Mouse (Mus musculus) testis, postnatal 10 days (tissue): ENCODE measurements around the gene Tpi1.
"Not testable (repeated sequence)": the region's sequence is repeated elsewhere in the genome, so short reads cannot be mapped to it uniquely, and the experiment has no call there.

Source experiments
- DNase-seq: peaks from one replicate; pipeline ENCODE4 v3.0.0; 2021; ENCODE audit warnings: low spot score

Tpi1 gene

DNA sequence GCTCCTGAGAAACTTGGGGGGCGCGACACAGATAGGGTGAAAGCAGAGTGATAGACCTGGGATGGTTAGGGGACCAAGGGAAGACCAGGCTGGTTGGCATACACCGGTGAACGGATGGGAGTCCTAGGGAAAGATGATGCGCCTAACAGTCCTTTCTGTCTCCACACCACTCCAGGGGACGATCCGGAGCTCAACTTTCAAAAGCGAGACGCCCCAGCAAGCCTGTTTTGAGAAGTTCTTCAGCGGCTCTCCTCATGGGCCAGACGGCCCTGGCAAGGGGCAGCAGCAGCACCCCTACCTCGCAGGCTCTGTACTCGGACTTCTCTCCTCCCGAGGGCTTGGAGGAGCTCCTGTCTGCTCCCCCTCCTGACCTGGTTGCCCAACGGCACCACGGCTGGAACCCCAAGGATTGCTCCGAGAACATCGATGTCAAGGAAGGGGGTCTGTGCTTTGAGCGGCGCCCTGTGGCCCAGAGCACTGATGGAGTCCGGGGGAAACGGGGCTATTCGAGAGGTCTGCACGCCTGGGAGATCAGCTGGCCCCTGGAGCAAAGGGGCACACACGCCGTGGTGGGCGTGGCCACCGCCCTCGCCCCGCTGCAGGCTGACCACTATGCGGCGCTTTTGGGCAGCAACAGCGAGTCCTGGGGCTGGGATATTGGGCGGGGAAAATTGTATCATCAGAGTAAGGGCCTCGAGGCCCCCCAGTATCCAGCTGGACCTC, 4.9 kb downstream of the Tpi1 start:
- DNase-seq, result peak; percentile 90

DNA sequence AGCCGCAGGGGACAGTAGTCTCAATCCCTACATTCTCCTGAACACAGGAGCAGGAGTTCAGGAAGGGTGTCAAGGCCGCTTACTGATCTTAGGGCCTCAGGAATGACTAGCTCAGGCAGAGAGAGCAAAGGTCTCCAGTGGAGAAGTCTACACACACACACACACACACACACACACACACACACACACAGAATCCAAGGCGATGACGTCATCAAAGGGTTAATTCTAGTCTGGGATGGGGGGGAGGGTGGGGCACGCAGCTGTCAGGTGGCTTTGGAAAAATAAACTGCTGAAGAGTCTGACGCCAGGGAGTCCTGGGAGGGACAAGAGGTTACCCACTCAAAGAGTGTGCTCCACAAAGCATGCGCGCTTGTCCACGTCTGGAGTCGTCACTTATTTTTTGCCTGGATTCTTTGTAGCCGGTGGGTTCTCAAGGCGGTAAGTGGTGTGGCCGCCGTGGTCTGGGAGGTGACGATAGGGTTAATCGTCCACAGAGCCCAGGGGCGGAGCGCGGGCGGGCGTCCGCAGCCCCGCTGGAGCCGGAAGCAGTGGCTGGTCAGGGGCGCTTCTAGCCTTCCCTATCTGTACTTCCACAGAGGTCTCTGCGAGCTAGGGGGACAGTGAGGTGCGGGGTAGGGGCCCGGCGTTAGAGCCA, 5.6 kb downstream of the Tpi1 start, which contains the start of gene Spsb2:
TSS of gene Spsb2 (plus strand) at position 304 of the 655 bp plus-strand sequence.
- peak; percentile 81 for DNase-seq

DNA sequence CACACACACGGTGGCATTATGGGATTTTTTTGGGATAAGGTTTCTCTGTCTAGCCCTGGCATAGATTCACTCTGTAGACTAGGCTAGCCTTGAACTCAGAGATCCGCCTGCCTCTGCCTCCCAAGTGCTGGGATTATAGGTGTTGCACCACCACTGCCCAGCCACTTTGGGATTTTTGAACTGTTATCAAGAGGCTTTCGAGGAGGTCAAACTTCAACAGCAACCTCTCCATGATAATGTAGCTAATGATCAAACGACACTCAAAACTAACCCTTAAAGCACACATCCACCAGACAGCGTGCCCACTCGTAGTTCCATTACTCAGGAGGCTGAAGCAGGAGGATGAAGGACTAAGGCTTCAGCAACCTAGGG, 6.1 kb downstream of the Tpi1 start:
- no peak for DNase-seq

DNA sequence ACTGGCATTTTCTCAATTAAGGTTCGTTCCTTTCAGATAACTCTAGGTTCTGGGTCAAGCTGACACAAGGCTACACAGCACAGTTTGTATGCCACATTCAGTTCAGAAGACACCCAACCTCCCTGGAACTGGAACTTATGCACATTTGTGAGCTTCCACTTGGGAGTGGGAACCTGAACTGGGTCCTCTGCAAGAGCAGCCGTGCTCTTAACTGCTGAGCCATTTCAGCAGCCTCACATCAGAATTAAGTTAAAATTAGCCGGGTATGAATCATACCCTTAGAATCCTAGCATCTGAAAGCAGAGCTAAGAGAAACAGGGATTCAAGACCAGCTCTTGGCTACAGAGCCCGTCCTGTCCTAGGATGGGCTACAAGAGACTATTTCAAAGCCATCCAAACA, 6.7 kb downstream of the Tpi1 start:
- no peak for DNase-seq

DNA sequence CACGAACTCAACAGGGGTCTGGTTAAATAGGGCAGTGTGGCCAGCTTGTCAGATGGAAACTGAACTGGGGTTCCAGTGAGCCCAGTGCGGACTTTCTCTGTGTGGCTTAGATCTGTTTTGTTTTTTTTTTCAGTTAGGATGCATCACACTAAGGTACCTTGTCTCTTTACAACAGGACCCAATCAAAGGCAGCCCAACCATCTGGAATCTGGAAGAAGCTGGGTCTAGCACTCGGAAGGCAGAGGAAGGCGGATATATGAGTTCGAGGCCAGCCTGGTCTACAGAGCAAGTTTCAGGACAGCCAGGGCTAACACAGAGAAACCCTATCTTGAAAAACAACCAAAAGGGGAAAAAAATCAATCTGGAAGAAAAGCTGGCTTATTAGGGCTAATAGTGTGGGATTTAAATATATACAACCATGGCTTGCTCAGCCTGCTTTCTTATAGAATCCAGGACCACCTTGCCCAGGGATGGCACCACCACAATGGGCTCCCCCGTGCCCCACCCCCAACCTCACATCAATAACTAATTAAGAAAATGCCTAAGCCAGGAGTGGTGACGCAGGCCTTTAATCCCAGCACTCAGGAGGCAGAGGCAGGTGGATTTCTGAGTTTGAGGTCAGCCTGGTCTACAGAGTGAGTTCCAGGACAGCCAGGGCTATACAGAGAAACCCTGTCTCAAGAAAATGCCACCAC, 7.5 kb downstream of the Tpi1 start:
- no peak for DNase-seq

DNA sequence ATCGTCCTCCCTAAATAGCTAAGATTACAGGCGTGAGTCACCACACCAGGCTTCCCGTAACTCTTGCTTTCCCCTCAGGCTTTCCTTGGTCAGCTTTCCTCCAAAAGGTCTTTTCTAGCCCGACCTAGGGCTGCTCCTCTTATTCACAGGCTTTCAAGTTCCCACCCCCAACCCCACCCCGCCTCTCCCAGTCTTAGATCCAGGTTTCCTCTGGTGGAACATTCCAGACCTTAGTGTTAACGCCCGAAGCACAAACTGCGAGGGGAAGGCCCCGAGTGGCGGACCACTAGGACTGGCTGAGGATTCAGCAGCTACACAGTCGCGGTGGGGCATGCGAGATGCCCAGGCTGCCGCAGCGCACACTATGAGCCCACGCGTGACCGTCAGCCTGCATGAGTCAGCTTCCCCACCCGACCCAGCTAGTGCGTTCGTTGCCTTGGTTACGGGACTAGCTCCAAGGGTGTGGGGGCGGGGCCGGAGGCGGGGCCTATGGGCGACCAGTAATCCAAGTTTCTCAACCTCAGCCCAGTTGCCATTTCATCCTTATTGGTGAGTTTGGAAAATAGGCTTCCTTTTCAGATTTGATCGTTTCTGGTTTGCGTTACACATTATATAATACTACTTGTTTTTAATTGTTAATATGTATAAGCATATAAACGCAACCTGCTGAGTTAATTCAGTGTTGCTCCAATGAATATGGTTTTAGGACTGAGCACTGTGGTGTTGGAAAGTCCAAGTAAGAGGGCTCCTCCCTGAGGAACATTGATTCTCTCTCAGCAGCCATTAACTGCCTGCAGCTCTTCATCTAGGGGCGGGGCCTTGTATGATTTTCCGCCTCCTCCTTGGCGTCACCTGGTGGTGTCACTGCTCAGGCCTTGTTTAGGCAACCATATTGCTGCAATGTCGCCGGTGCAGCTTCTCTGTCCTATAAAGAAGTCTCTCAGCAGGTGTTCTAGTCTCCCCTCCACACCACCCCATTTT, 8.5 kb downstream of the Tpi1 start:
- DNase-seq, result peak; percentile 99

DNA sequence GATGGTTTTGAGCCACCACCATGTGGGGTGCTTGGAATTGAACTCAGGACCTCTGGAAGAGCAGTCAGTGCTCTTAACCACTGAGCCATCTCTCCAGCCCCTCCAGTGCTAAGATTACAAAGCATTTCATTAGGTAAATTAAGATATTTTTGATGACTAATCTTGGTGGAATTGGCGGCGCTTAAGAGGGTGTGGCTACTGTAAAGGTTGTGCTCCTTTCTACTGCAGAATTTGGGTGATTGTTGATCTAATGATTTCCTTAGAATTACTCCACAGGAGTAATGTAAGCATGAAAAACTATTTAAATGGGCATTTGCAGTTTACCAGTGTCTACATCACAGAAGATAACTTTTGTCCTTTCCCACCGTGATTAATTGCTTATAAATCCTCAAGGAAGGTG, 9.8 kb downstream of the Tpi1 start:
- DNase-seq, result no peak

DNA sequence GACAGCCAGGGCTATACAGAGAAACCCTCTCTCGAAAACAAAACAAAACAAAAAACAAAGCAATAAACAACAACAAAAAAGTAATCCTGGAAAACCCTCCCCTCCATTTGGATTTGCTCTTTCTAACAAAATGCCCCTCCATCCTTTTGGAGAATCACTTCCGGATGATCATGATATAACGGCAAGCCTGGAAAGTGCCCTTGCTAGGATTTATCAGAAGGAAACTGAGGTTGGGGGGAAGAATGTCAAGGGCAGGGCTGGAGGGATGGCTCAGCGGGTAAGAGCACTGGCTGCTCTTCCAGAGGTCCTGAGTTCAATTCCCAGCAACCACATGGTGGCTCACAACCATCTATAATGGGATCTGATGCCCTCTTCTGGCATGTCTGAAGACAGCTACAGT, 10.4 kb downstream of the Tpi1 start:
- DNase-seq, result not testable (repeated sequence)

DNA sequence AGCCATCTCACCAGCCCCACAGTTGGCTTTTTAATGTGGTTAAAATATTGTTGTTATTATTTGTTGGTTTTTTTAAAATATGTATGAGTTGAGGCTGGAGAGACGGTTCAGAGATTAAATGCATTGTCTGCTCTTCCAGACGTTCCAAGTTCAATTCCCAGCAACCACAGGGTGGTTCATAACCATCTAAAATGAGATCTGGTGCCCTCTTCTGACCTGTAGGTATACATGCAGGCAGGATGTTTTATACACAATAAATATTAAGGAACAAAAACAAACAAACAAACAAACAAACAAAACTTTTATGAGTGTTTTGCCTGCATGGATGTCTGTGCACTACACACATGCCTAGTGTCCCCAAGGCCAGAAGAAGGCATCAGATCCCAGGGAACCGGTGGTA, 11.0 kb downstream of the Tpi1 start:
- no peak for DNase-seq

DNA sequence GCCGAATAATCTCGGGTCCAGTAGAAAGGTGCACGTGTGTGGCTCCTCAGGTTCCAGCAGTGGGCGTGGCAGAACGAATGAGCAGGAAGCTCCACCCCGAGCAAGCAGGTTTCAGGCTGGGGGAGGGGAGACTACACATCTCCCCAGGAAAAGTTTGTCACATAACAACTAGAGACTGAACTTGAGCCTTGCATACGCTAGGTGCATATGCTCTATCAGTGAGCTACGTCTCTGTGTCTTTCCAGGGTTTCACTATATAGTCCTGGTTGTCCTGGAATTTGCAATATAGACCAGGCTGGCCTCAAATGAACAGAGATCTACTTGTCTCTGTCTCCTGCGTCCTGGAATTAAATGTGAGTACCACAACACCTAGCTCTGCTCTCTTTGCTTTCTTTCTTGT, 11.7 kb downstream of the Tpi1 start:
- DNase-seq, result not testable (repeated sequence)

DNA sequence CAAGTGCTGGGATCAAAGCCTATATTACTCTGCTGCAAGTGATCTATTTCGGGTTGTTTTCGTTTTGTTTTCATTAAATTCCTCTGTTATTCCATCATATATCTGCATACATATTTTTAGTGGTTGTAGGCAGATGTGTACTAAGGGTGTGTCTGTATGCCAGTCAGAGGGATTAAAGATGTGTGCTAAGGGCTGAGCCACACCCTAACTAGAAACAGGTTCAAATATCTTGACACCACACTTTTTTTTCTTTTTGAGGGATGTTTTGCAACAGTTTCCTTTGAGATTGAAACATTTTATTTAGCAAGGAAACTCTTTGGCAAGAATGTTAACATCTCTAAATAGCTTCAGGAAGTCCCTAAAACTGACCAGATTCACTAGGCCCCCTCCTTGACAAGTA, 17.9 kb downstream of the Tpi1 start:
- no peak for DNase-seq

DNA sequence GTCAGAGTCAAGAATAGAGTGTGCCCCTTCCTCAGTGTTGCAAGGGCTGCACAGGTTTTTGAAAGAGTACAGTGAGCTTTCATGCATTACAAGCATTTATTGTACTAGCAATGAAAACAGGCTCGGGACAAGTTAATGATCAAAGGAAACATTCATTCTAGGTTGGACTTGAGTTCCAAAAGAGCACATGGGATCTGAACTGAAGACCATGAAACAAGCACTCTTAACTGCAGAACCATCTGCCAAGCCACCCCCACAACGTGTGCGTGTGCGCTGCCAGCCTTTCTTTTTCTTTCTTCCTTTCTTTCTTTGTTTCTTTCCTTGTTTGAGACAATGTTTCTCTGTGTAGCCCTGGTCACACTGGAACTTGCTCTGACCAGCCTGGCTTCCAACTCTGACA, 18.3 kb downstream of the Tpi1 start:
- DNase-seq, result no peak

DNA sequence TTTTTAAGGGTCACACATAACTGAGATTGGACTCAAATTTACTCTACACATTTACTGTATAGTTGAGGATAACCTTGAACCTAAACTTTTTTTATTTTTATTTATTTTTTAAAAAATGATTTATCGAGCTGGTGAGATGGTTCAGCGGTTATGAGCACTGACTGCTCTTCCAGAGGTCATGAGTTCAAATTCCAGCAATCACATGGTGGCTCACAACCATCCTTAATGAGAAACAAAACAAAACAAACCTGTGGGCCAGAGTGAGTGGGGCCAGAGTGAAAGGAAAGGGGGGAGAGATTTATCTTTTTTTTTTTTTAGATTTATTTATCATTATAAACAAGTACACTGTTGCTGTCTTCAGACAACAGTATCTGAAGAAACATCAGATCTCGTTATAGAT, 22.2 kb downstream of the Tpi1 start:
- no peak for DNase-seq

DNA sequence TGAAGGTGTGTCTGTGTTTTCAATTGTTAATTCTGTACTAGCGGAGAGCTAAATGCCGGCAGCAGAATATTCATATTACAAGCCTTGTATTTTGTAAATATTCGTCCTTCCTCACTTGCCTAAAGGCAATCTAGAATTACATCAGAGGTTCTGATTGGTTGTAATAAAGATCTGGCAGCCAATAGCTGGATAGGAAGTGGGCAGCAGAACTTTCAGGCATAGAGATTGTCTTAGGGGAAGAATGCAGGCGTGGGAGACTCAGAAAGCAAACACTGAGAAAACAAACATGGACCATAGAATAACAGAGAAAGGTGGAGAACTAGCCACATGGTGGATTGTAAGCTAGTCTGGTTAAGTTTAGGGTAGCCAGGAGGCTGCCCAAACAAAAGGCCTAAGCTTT, 24.0 kb downstream of the Tpi1 start:
- no peak for DNase-seq

DNA sequence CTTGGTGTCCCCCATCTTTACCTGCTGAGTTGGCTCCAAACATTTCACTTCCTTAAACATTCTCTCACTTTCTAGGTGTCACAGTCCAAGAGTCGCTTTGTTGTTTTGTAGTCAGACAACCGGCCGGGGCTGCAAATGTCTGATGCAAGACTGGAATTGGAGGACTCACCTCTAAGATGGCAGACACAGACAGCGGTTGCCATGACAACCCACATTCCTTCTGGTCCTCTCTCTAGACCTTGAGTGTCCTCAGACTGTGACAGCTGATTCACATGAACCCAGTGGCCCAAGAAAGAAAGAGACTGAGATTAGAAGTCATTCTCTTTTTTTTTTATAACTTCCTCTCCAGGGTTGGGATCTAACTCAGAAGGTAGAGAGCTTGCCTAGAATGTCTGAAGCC, 24.6 kb downstream of the Tpi1 start:
- DNase-seq, result no peak

DNA sequence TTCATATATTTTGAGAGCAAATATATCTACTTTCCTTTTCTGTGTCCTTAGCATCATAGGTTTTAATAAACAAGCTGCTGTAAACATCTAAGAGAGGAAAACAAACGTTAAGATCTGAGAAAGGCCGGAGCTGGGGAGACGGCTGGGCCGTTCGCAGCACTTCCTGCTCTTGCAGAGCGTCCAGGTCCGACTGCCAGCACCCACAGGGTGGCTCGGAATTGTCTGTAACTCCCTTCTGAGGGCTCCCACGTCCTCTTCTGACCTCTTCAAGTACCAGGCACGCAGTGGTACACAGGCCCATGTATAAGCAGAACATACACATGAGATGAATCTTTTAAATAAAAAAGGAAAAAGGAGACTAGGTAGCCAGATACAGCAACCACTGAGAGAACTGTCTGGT, 26.4 kb downstream of the Tpi1 start:
- no peak for DNase-seq

DNA sequence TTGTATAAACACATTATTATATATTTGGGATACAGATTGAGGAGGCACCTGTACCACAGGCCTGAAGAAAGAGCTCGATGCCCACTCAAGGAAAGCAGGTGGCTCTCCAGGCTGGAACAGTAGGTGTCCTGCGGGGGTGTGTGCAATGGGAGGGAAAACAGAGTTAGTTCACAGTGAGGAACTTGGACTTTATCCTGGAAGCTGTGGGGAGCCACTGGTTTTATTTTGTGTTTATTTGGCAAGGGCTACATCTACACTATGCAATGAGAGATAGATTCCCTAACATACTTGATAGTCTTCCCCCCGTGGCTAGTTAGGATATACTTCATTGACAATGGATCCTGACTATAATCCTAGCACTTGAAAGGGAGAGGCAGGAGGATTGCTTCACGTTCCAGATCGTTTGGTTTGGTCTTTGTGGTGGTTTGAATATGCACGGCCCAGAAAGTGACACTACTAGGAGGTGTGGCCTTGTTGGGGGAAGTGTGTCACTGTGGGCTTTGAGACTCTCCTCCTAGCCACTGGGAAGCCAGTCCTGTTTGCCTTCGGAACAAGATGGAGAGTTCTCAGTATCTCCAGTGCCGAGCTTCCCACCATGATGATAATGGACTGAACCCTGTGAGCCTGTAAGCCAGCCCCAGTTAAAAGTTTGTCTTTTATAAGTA, 27.2 kb downstream of the Tpi1 start:
- no peak for DNase-seq

DNA sequence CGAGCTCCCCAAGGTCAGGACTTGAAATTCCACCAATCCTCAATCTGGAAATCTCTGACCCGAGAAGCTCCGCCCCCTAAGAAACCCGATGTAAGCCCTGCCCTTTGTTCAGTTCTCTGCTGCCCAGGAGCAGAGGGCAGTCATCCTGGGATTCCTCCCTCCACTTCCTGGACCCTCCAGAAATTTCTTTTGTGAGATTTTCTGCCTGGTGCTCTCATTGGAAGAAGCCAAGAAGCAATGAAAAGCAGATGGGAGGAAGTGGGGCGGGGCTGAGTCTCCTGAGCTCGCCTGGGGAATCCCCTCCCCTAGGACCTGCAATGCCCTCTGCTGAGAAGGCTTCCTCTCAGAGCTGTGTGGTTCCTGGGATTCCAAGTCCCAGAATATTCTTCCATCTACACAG, 31.7 kb downstream of the Tpi1 start:
- peak; percentile 49 for DNase-seq

DNA sequence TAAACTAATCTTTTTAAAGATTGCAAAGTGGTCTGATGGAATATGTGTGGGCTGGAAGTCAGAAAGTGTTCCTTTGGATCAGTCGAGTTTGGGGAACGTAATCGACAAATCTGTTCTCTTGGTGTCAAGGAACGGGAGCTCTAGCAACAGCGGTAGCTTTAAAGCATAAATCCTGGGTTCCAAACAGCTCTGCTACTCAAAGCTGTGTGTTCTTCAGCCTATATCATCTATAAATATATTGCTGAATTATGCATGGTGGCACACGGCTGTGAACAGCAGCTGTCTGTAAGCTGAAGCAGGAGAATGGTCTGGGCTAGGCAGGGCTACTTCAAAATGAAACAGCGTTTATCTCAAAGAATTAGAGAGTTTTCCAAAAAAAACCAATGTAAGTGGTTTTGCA, 33.2 kb downstream of the Tpi1 start:
- no peak for DNase-seq

DNA sequence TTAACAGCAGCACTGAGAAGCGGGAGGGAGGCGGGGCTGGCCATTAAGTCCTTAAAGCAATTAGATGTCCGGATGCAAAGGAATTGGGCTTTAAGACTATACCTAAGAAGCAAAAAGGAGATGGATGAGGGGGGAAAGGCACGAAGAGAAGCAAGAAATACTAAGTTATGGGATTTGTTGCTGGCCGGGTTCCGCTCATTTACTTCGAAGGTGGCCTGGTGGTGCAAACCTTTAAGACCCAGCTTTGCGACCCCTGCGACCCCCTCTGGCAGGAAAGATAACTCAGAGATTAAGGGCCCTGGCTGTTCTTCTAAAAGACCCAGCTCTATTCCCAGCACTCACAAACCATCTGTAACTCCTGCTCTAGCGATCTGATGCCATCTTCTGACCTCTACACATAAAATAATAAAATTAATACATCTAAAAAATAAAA, 34.1 kb downstream of the Tpi1 start:
- peak; percentile 56 for DNase-seq

DNA sequence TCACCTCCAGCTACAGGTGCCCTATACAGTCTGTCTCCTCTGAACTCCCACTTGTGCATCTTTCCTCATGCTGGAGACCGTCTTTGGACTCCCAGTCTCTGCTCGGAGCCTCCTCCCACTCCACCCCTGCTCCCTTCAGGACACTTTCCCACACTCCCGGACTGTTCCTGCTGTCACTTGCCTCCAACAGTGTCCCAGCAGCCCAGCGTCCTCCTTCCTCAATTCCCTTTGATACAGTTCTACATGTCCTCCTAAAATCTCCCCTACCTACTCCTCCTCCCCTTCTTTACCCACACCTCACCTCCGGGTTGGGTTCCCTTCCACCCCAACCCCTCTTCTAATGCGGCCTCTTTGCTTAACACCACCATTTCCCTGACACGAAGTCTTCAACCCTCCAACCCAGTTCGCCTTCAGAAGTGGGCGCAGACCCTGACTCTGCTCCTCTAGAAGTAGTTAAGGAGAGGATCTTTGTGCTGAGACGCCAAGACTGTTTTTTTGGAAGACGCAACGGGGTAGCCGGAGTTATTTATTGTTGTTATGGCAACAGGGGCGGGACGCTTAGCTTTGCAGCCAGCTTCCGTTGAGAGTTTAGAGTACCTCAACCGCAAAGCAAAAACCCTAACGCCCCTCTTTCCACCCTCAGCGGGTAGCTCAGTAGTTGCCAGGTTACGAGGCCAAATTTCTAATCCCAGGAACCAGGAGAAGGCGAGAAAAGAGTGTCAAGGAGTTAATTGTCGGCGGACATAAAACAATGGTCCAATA, 34.7 kb downstream of the Tpi1 start, which contains the start of gene Lrrc23:
TSS of gene Lrrc23 (minus strand) at position 506 of the 762 bp plus-strand sequence.
- DNase-seq, result peak; percentile 54
